Mouse (Mus musculus) forebrain, embryonic 11.5 days (tissue): ENCODE measurements around the gene Usf1. TPM values are rescaled to one million over a fixed set of nuclear protein-coding genes. Genes with fewer than 3 reads are reported as not detected.
A peak's percentile ranks its signal among the peaks of the same experiment; 100 is the strongest.

ENCODE experiments used
- ATAC-seq: fragments of 200-750 bp; cut with Nextera tagmentation; replicated peaks from 2 replicates; pipeline ENCODE4 v1.8.0; 2017; ENCODE audit warnings: moderate TSS enrichment; ENCODE audit not compliant: low FRiP score
- DNase-seq: peaks from one replicate; pipeline ENCODE4 v3.0.0-alpha.2; 2017; ENCODE audit warnings: low spot score
- H3K27ac ChIP-seq: fragments of 300-500 bp; sonication (generic); 2 replicates; pipeline ENCODE4 v1.5.1; 2014; ENCODE audit warnings: low read depth, low read length
- H3K27me3 ChIP-seq: fragments of 300-500 bp; sonication (generic); 2 replicates; pipeline ENCODE4 v1.6.1; 2014; ENCODE audit warnings: mild to moderate bottlenecking, low read length, mixed read lengths; ENCODE audit not compliant: control insufficient read depth, insufficient read depth
- H3K36me3 ChIP-seq: fragments of 300-500 bp; sonication (generic); 2 replicates; pipeline ENCODE4 v1.6.1; 2014; ENCODE audit warnings: mild to moderate bottlenecking, low read length, moderate library complexity, mixed read lengths; ENCODE audit not compliant: control insufficient read depth, insufficient read depth
- H3K4me1 ChIP-seq: fragments of 300-500 bp; sonication (generic); replicated peaks from 2 replicates; pipeline ENCODE4 v1.6.1; 2014; ENCODE audit warnings: low read length, mixed read lengths; ENCODE audit not compliant: control insufficient read depth, insufficient read depth
- H3K4me2 ChIP-seq: fragments of 300-500 bp; sonication (generic); 2 replicates; pipeline ENCODE4 v1.6.1; 2014; ENCODE audit warnings: low read depth, mild to moderate bottlenecking, low read length, moderate library complexity, mixed read lengths; ENCODE audit not compliant: severe bottlenecking
- H3K4me3 ChIP-seq: fragments of 300-500 bp; sonication (generic); 2 replicates; pipeline ENCODE4 v1.5.1; 2014; ENCODE audit warnings: low read depth, low read length
- H3K9ac ChIP-seq: fragments of 300-500 bp; sonication (generic); 2 replicates; pipeline ENCODE4 v1.6.1; 2014; ENCODE audit warnings: low read length
- H3K9me3 ChIP-seq: fragments of 300-500 bp; sonication (generic); 2 replicates; pipeline ENCODE4 v1.6.1; 2016; ENCODE audit warnings: low read length, mixed read lengths; ENCODE audit not compliant: control insufficient read depth
- WGBS: fragments of 180-500 bp; shearing (Covaris S2); extraction: QIAGEN DNeasy Blood & Tissue Kit; methylation state at CpG from one replicate; pipeline ENCODE4 v1.1.7; 2014; 5-methylcytosine and 5-hydroxymethylcytosine counted together
- polyA plus RNA-seq: library from polyadenylated mRNA; unstranded; fragments of >200 nt; fragmentation: Nextera tagmentation; extraction: Ambion mirVana; gene quantifications from 2 replicates; pipeline ENCODE4 v1.2.1, GENCODE M21; 2014

The Usf1 gene
- polyA plus RNA-seq, 1 experiment from 2014 or later: 152 TPM

- Histone ChIP-seq H3K27me3 (no peaks in the 10 kb centered on the region), H3K9ac (no peak overlapping the region), H3K9me3 (no peaks in the 10 kb centered on the region), H3K4me3 (no peak overlapping the region), H3K27ac (no peak overlapping the region), H3K4me1 (no peaks in the 10 kb centered on the region), H3K36me3 (no peaks in the 10 kb centered on the region), H3K4me2 (no peak overlapping the region)
- DNase-seq: no peak
- ATAC-seq: no peak
- WGBS: 84% methylated on average over 10 of the region's 10 CpGs
These were observed 39.9 kb downstream of the Usf1 start for GRCm38 (mm10) chr1:171451001-171451400.

- 83% methylated on average over 5 of the region's 5 CpGs for WGBS
- Histone ChIP-seq H3K4me2 (no peak overlapping the region), H3K27me3 (no peaks in the 10 kb centered on the region), H3K9ac (no peak overlapping the region), H3K9me3 (no peaks in the 10 kb centered on the region), H3K4me3 (no peak overlapping the region), H3K36me3 (no peaks in the 10 kb centered on the region), H3K27ac (no peak overlapping the region), H3K4me1 (no peaks in the 10 kb centered on the region)
- no peak for DNase-seq
- no peak for ATAC-seq
These were observed 41.4 kb downstream of the Usf1 start for GRCm38 (mm10) chr1:171452522-171452921.

- H3K9ac ChIP-seq: no peak overlapping the region
- H3K36me3 ChIP-seq: no peaks in the 10 kb centered on the region
- no peak overlapping the region for H3K4me2 ChIP-seq
- no peaks in the 10 kb centered on the region for H3K4me1 ChIP-seq
- H3K27ac ChIP-seq: no peak overlapping the region
- 83% methylated on average over 5 of the region's 5 CpGs for WGBS
- DNase-seq: no peak
- no peak for ATAC-seq
- H3K4me3 ChIP-seq: no peak overlapping the region
- H3K9me3 ChIP-seq: no peaks in the 10 kb centered on the region
- H3K27me3 ChIP-seq: no peaks in the 10 kb centered on the region
These were observed 41.8 kb downstream of the Usf1 start for GRCm38 (mm10) chr1:171452923-171453322.

DNA sequence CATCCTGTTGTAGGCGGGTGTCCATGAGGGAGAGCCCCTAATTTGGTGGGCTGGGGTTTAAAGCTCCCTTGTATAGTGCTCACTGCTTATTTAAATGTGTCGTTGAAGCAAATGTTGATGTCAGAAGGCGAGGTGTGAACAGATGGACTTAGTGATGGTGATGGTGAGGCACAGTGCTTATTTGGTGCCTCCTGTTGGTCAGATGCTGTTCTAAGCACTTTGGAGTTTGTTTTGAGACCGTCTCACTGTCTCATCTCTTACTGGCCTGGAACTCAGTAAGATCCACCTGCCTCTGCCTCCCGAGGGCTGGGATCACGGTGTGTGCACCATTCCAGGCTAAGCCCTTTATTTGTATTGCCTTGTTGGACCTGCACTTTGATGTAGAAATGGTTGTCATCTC is 43.8 kb downstream of the Usf1 start:
- Histone ChIP-seq H3K4me2 (no peak overlapping the region), H3K4me3 (no peak overlapping the region), H3K4me1 (peaks cover 3% of the 10 kb centered on the region; the same call in 1 of the 2 replicates), H3K9ac (no peak overlapping the region), H3K36me3 (no peaks in the 10 kb centered on the region), H3K9me3 (no peaks in the 10 kb centered on the region), H3K27ac (no peak overlapping the region), H3K27me3 (no peaks in the 10 kb centered on the region)
- DNase-seq (no peak), ATAC-seq (no peak)
- WGBS: 83% methylated on average over 6 of the region's 6 CpGs

GRCm38 (mm10) chr1:171457568-171457967 is 46.5 kb downstream of the Usf1 start:
- no peak for ATAC-seq

DNA sequence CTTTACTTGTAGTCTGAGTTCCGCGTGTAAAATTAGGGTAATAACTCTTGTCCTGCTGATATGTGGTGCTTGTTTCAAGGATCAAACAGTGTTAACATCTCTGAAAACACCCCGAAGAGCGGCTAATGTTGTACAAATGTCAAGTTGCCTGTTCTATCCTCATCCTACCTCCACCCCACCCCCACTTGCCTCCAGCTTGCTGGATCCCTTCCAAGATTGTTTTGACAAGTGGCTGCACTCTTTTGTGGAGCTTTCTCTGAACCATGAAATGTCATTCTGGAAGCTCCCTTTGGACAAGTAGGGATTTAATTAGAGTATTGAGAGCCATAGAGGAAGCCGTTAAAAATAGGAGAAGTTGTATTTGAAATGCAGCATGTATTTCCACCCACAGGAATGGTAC is 48.7 kb downstream of the Usf1 start:
- 39% methylated on average over 5 of the region's 5 CpGs for WGBS
- no peak for DNase-seq

More at GRCm38 (mm10) chr1:171457568-171457967, 46.5 kb downstream of the Usf1 start:
- H3K4me1 ChIP-seq: peaks cover 7% of the 10 kb centered on the region; the same call in 1 of the 2 replicates
- no peak overlapping the region for H3K4me3 ChIP-seq
- 100% methylated on average over 1 of the region's 1 CpGs for WGBS
- no peaks in the 10 kb centered on the region for H3K27me3 ChIP-seq
- no peak overlapping the region for H3K27ac ChIP-seq
- H3K9me3 ChIP-seq: no peaks in the 10 kb centered on the region
- no peaks in the 10 kb centered on the region for H3K36me3 ChIP-seq
- DNase-seq: no peak
- H3K4me2 ChIP-seq: no peak overlapping the region
- no peak overlapping the region for H3K9ac ChIP-seq

GRCm38 (mm10) chr1:171460551-171461503 is 49.7 kb downstream of the Usf1 start:
- H3K4me1 ChIP-seq: peaks cover 7% of the 10 kb centered on the region; the same call in 1 of the 2 replicates
- no peak overlapping the region for H3K4me3 ChIP-seq
- no peak overlapping the region for H3K9ac ChIP-seq
- ATAC-seq (no peak), DNase-seq (no peak)
- no peaks in the 10 kb centered on the region for H3K27me3 ChIP-seq
- H3K27ac ChIP-seq: no peak overlapping the region
- no peak overlapping the region for H3K4me2 ChIP-seq
- H3K36me3 ChIP-seq: no peaks in the 10 kb centered on the region
- WGBS: 88% methylated on average over 22 of the region's 22 CpGs
- no peaks in the 10 kb centered on the region for H3K9me3 ChIP-seq

More for the DNA sequence above, 48.7 kb downstream of the Usf1 start:
- H3K27ac ChIP-seq: no peak overlapping the region
- ATAC-seq: peak; percentile 45; the same call in 1 of the 2 replicates
- no peaks in the 10 kb centered on the region for H3K27me3 ChIP-seq
- H3K4me1 ChIP-seq: peaks cover 7% of the 10 kb centered on the region; the same call in 1 of the 2 replicates
- no peaks in the 10 kb centered on the region for H3K9me3 ChIP-seq
- no peaks in the 10 kb centered on the region for H3K36me3 ChIP-seq
- no peak overlapping the region for H3K9ac ChIP-seq
- H3K4me3 ChIP-seq: no peak overlapping the region
- no peak overlapping the region for H3K4me2 ChIP-seq

DNA sequence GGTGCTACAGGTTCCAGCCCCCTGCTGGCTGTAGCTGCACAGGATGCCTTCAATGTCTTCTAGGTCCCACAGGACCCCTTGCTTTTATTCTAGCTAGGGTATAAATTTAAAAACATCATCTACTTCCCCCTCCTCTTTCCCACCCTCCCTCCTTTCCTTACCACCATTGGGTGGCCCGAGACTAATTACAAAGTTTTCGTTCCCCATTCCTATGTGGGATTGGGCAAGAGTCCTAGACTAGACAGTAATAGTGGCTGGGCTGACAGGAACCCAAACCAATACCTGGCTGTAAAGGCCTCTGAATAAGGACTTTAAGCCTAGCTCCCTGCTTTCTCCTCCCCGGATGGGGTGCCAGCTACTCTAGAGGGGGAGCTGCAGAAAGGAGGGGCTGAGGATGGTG is 52.0 kb downstream of the Usf1 start:
- ATAC-seq: no peak
- Histone ChIP-seq H3K4me2 (no peak overlapping the region), H3K27ac (no peak overlapping the region), H3K27me3 (no peaks in the 10 kb centered on the region), H3K4me3 (no peak overlapping the region), H3K36me3 (no peaks in the 10 kb centered on the region), H3K4me1 (peaks cover 7% of the 10 kb centered on the region; the same call in 1 of the 2 replicates), H3K9me3 (no peaks in the 10 kb centered on the region), H3K9ac (no peak overlapping the region)
- 94% methylated on average over 3 of the region's 3 CpGs for WGBS
- DNase-seq: no peak
